Mouse (Mus musculus): ENCODE measurements around the gene Evx2.
A peak's percentile ranks its signal among the peaks of the same experiment; 100 is the strongest.

Evx2 gene

DNA sequence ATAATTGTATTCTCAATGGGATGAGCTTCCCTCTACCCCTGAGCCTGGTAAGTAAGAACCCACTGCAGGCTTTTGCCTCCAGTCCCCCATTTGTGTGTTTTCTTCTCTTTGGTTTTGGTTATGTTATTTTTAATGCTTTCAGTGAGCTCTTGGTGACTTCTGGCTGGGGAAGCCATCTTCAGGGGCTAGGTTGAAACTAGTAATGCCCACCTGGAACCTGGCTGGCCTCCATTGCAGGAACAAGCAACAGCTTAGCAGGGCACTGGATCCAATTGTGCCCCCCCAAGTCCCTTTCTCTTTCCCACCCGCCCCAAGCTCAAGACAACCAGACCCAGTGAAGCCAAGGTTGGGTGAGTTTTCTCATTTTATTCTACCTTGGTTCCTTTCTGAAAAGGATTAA, 36.0 kb upstream of the Evx2 start:
- no peak for DNase-seq

- no peak for DNase-seq
These were observed 34.7 kb upstream of the Evx2 start for GRCm38 (mm10) chr2:74694066-74694465.

- no peak for DNase-seq
These were observed 34.1 kb upstream of the Evx2 start for GRCm38 (mm10) chr2:74693432-74693827.

GRCm38 (mm10) chr2:74692808-74693431, 33.6 kb upstream of the Evx2 start:
- no peak for DNase-seq

DNA sequence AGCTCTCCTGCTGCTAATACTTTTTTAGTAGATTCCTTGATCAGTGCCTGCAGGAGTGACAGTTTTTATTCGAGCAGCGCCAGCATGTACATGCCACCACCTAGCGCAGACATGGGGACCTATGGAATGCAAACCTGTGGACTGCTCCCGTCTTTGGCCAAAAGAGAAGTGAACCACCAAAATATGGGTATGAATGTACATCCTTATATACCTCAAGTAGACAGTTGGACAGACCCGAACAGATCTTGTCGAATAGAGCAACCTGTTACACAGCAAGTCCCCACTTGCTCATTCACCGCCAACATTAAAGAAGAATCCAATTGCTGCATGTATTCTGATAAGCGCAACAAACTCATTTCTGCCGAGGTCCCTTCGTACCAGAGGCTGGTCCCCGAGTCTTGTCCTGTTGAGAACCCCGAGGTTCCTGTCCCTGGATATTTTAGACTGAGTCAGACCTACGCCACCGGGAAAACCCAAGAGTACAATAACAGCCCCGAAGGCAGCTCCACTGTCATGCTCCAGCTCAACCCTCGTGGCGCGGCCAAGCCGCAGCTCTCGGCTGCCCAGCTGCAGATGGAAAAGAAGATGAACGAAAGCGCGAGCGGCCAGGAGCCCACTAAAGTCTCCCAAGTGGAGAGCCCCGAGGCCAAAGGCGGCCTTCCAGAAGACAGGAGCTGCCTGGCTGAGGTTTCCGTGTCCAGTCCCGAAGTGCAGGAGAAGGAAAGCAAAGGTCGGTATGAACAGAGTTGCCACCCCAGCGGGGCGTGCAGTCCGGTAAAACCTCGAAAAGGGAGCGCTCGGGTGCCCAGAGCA, 32.8 kb upstream of the Evx2 start:
- no peak for DNase-seq

- DNase-seq = no peak
These were observed 31.9 kb upstream of the Evx2 start, which contains the start of gene Hoxd10 for GRCm38 (mm10) chr2:74691022-74691951. TSS of gene Hoxd10 (plus strand) at chr2:74691924.

- DNase-seq = no peak
These were observed 31.0 kb upstream of the Evx2 start for GRCm38 (mm10) chr2:74690338-74690716.

DNA sequence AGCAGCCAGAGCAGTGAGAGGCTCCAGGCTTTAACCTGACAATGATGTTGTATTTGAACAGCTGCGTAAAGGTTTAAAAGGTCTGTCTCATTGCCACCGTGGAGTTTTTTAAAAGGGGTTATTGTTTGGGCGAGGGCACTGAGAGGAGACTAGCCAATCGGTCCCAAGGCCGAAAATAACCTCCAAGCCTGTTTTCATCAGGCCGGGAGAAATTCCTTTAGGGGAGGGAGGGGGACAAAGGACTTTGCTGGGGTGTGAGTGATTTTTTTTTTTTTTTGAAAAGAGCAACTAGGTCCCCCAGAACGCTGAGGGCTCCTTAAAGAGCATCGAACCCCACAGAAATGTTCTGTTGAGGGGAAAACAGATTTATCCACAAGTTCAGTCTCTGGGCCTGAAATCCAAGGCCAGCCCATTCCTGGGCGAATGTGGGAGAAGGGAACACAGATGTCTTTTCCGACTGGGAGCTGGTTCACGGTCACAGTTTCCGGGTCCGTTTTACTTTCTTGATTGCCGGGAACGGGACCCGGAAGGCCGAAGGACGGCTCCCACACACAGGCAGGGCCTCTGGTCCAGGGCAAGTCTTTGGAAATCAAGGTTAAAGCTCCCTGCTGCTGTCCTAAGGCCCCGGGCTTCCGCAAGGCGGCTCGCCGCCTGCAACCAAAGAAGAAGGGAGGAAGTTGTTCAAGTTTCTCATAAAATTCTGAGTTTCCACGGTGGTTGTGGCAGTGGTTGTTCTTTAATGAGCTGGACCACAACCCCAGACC, 30.4 kb upstream of the Evx2 start:
- DNase-seq = no peak

- DNase-seq = no peak
These were observed 29.6 kb upstream of the Evx2 start for GRCm38 (mm10) chr2:74688795-74689573.

- no peak for DNase-seq
These were observed 28.6 kb upstream of the Evx2 start for GRCm38 (mm10) chr2:74687698-74688555.

GRCm38 (mm10) chr2:74686988-74687697, 27.8 kb upstream of the Evx2 start:
- DNase-seq = no peak

DNA sequence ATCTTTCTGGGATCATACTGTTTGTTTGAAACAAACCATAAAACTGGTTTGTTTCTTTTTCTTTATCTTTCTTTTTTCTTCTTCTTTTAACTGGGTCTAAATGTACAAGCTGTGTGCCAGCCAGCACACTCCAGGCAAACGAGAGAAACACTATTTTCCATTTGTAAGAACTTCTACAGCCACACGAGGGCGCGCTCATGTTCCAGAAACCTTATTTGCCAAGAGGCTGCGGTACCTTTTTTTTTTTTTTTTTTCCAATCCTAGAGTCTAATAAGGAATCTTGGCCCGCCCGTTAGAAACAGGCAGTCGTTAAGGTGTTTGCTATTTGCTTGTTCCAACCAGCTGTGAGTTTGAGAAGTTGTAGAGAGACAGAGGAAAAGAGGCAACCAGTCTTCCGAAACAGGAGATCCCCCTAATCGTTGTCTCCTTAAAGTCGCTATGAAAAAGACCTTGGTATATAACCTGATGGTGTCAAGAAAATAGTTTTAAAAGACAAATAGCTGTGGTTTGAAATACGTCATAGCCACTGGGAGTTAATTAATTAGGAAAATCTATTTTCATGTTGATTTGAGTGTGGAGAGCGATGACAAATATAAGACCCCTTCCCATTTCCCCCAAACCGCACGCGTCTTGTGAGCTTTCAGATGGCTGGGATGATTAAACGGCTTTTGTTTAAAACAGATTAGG, 27.1 kb upstream of the Evx2 start:
- DNase-seq = peak in 1 of 2 experiments; percentile 25

DNA sequence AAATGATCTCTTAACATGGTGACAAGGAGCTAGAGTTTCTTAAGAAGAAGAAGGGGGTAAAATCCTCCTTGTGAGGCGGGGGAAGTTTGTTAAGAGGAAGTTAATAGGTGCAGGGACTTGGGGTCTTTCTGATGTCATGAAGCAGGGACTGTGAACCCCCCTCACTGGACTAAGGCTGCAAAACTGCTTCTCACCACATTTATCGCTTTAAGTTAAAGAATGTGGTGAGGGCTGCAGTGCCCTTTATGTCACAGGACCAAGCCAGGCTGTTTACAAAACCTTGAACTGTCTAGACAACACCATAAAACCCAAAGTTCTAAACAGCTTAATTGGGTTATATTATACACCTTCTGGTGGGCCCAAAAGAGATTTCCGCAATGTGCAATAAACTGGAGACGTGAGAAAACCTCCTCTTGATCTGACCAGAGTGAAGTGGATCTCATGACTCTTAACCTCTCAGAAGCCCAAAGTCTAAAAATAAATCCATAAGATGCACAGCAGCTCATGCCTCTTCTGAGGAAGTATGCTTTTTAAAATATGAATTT, 25.8 kb upstream of the Evx2 start:
- no peak for DNase-seq

DNA sequence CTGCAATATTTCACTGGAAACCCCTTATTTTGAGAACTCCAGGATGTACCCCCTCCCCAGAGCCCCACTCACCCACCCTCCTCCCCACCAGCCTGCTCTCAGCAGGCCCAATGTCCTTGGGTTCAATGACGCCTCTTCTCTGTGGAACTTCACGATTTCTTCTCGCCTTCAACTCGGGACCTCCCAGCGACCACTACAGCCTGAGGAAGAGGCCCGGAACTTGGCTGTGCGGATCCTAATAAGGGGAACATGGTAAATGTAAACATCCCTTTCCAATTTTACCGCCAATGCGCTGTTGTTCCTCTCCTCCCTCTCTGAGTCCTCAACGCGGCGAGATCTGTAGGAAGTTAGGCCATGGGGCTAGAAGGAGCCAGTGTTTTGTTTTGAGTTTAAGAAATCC, 24.7 kb upstream of the Evx2 start:
- no peak for DNase-seq

GRCm38 (mm10) chr2:74683471-74683951, 24.2 kb upstream of the Evx2 start:
- no peak for DNase-seq

GRCm38 (mm10) chr2:74682796-74683195, 23.4 kb upstream of the Evx2 start:
- no peak for DNase-seq

GRCm38 (mm10) chr2:74681594-74682531, 22.5 kb upstream of the Evx2 start:
- DNase-seq = no peak
